Mouse (Mus musculus) cortical plate, adult 2 months (tissue): ENCODE measurements around the gene Ifrd1. TPM values are rescaled to one million over a fixed set of nuclear protein-coding genes. Genes with fewer than 3 reads are reported as not detected.

ENCODE experiments used
- H3K27ac ChIP-seq: fragments of 200-500 bp; 2 replicates; pipeline ENCODE4 v1.5.1; 2012; ENCODE audit warnings: low read length, control low read depth, inconsistent platforms; ENCODE audit not compliant: insufficient read depth
- H3K4me1 ChIP-seq: fragments of 200-500 bp; 2 replicates; pipeline ENCODE4 v1.6.1; 2011; ENCODE audit warnings: low read length; ENCODE audit not compliant: control insufficient read depth, insufficient read depth
- H3K4me3 ChIP-seq: fragments of 200-500 bp; 2 replicates; pipeline ENCODE4 v1.5.1; 2011; ENCODE audit warnings: mild to moderate bottlenecking, low read length, control low read depth; ENCODE audit not compliant: insufficient read depth
- CTCF ChIP-seq: fragments of 200-500 bp; IDR thresholded peaks from 2 replicates; pipeline ENCODE4 v1.5.1; 2011; ENCODE audit warnings: mild to moderate bottlenecking, control low read depth, low read length; ENCODE audit not compliant: insufficient read depth; ENCODE audit errors: extremely low read depth
- POLR2A ChIP-seq: fragments of 200-500 bp; IDR thresholded peaks from 2 replicates; pipeline ENCODE4 v1.6.1; 2011; ENCODE audit warnings: mild to moderate bottlenecking, low read length, control low read depth; ENCODE audit not compliant: insufficient read depth; ENCODE audit errors: extremely low read depth
- polyA plus RNA-seq: library from polyadenylated mRNA; depleted of rRNA; stranded (reverse); fragments of >200 nt; gene quantifications from 2 replicates; pipeline ENCODE4 v1.2.3, GENCODE M21; 2012; rRNA removed

Ifrd1 gene
- 69.2 and 70.4 TPM in 2 replicates for polyA plus RNA-seq

DNA sequence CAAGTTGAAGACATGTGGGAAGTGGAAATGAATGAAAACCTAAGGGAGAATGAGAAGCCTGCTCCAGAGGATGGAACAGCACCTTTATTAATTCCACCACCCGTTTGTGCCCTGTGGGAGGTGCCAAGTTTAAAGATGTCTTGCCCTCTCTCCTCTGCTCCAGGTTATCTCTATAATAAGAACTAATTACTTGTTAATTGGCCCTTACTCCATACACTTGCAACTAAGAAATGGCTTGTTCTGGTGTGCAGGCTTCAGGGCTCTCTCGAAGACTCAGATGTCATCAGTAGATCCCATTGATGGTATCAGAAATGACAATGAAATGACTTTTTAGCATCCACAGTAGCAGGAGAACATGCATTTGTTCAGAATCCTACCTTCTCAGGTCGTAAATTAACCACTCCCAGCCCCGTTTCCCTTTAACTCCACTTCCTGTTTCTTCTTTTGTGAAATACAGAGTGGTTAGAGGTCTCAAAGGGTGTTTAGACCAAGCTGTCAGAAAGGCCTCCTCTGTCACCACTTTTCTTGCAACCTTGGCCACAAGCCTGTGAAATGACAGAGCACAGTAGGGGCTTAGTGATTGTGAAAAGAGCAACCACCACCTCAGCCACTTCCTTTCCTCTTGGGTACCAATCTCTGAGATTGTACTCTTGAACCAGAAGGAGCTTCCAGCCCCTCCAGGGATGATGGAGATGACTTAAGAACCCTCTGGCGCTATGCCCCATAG lies at the start of gene Ifrd1:
Gene Ifrd1, minus strand, starts transcription at position 51 of the 727 bp plus-strand sequence.
- no peak within 1 kb of the TSS for H3K4me3 ChIP-seq
- no peak within 1 kb of the TSS for H3K27ac ChIP-seq
- TF ChIP-seq POLR2A = no peak
- no peak for TF ChIP-seq CTCF
- peaks cover 2% of the 10 kb centered on the region; the same call in 1 of the 2 replicates for H3K4me1 ChIP-seq

DNA sequence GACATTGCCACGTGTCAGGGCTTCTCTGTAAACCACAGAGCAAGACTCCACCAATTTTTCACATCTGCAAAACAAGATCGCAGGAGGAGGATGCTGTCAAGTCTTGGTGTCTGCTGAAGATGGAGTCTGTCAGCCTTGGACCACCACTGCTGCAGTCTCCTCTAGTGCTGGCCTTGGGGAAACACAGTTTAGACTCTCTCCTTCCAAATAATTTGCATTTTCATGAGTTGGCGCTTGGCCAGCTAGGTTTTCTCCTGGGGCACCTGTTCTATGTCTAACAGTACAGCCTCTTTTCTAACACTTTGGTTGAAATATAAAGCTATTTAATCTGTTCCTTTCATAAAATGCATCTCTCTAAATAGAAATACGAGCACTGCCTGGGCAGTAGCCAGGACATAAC lies 38.2 kb upstream of the Ifrd1 start:
- Histone ChIP-seq H3K4me1 (no peaks in the 10 kb centered on the region), H3K4me3 (no peak overlapping the region), H3K27ac (no peak overlapping the region)
- TF ChIP-seq CTCF = no peak
- no peak for TF ChIP-seq POLR2A

DNA sequence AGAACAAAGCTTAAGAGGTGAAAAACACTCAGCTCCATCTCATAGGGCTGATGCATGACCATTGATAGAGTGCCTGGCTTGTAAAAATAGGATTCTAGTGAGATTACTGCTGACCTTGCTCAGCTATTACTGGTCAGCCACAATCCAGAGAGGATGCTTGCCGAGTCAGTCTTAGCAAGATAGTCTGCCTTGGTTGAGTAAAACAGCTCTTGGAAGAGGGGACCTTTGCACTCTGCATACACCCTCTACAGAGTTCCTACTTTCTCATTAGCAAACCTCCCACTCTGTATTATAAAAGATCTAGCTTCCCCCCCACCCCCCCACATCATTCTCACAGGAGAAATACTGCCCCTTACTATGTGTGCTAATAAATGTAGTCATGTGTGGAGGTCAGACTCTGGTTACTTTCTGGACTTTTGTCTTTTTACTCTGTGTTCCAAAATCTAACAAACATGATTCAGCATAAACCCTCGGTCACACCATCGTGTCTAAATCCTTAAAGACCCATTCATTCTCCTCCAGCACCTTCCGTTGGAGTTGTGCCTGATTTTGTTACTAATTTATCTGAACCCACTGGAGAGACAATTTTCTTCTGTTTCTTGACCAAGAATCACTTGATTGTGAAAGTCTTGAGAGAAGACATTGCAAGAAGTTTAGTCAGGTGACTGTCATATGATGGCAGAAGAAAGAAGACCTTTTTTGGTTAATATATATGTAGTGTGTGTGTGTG lies 32.5 kb upstream of the Ifrd1 start:
- Histone ChIP-seq H3K27ac (no peak overlapping the region), H3K4me3 (no peak overlapping the region), H3K4me1 (no peaks in the 10 kb centered on the region)
- TF ChIP-seq CTCF (no peak), POLR2A (no peak)

- Histone ChIP-seq H3K27ac (no peak overlapping the region), H3K4me3 (no peak overlapping the region), H3K4me1 (no peaks in the 10 kb centered on the region)
- TF ChIP-seq CTCF (no peak), POLR2A (no peak)
These were observed 29.3 kb upstream of the Ifrd1 start for GRCm38 (mm10) chr12:40277581-40277980.

DNA sequence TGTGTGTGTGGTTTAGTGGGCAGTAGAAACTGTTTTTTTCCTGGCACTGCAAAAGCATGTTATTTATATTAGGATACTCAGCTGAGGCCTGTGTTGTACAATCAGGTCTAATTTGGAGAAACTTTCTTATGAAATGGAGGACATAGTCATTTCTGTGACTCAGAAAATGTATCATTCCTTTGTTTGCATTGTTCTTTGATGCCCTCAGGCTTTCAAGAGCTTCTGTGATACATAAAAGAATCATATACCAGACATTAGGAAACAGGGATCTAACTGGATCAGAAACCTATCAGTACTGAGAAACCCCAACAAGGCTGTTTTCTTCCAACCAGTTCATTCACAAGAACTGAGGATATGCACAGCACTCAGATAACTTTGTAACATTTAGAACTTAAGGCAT lies 26.6 kb upstream of the Ifrd1 start:
- H3K4me1 ChIP-seq = no peaks in the 10 kb centered on the region
- H3K4me3 ChIP-seq = no peak overlapping the region
- no peak for TF ChIP-seq CTCF
- TF ChIP-seq POLR2A = no peak
- H3K27ac ChIP-seq = no peak overlapping the region

DNA sequence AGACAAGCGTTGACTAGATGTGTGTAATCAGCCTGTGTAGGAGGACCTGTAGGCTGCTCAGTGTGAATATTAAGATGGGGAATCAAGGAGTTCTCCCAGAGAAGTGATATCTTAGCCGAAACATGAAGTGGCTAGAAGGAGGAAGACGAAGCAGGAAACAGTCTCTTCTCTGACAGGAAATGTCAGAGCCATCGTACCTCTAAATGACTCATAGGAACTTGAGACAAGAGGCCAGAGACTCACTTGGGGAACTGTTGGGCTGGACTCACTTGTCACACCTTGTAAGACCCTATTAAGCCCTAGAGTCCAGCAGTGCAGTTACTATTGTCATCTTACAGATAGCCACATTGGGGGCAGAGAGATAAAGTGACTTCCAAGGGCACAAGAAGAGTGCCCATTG lies 25.0 kb upstream of the Ifrd1 start:
- no peak overlapping the region for H3K27ac ChIP-seq
- H3K4me1 ChIP-seq = no peaks in the 10 kb centered on the region
- H3K4me3 ChIP-seq = no peak overlapping the region
- TF ChIP-seq POLR2A (no peak), CTCF (no peak)

- Histone ChIP-seq H3K4me1 (no peaks in the 10 kb centered on the region), H3K27ac (no peak overlapping the region), H3K4me3 (no peak overlapping the region)
- TF ChIP-seq CTCF = no peak
These were observed 24.4 kb upstream of the Ifrd1 start for GRCm38 (mm10) chr12:40272710-40273109.

DNA sequence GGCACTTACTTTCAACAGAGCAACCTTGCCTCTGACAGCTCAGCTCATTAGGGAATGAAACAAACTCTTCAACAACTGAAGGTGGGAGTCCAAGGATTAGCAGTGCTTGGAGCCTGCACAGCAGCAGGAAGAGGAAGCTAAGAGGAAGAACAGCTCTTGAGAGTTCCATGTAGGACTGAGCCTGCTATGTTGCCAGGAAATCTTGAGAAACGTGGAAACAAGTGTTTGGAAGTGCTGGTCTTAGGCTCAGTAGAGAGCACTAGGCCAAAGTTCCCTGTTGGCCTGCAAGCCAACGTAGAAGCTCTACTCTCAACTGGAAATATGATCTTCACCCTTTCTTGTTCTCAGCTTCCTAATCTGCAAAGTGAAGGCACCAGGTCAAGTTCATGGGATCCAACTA lies 20.0 kb upstream of the Ifrd1 start:
- Histone ChIP-seq H3K4me3 (no peak overlapping the region), H3K4me1 (no peaks in the 10 kb centered on the region), H3K27ac (no peak overlapping the region)
- TF ChIP-seq CTCF (no peak), POLR2A (no peak)

- Histone ChIP-seq H3K4me1 (no peaks in the 10 kb centered on the region), H3K4me3 (no peak overlapping the region), H3K27ac (no peak overlapping the region)
- no peak for TF ChIP-seq POLR2A
- no peak for TF ChIP-seq CTCF
These were observed 15.4 kb upstream of the Ifrd1 start for GRCm38 (mm10) chr12:40263712-40264111.

GRCm38 (mm10) chr12:40263006-40263405 lies 14.7 kb upstream of the Ifrd1 start:
- Histone ChIP-seq H3K4me3 (no peak overlapping the region), H3K4me1 (no peaks in the 10 kb centered on the region), H3K27ac (no peak overlapping the region)
- TF ChIP-seq POLR2A (no peak), CTCF (no peak)
